Comparison of ENCODE assay signal across 15 mouse cellular contexts in genomic region chr7:105616561-105616960, GRCm38 (mm10). TPM values are rescaled to one million over a fixed set of nuclear protein-coding genes. Genes with fewer than 3 reads are reported as not detected.
A peak's percentile ranks its signal among the peaks of the same experiment; 100 is the strongest.
DNase-seq lines count a peak whose midpoint lies in the region.
"Had no signal": no experiment of that assay in that cellular context is flagged by ENCODE, and none has a peak within 500 bp of the region (broad histone marks: within the 10 kb centered on the region; RNA-seq: fewer than 3 reads in every experiment).

No protein-coding gene starts in this region.

- intact Hi-C loops in heart, postnatal 14 days (cut with DNase I) = no loop called here
- intact Hi-C loops in heart, postnatal 10 days (cut with DNase I) = no loop called here

- peak; percentile 36 to 58 for DNase-seq in heart, adult 18-20 months
- DNase-seq in heart, postnatal 14 days = no peak
- DNase-seq in heart, postnatal 10 days = peak; percentile 28 to 38
- DNase-seq in heart, postnatal 4 days = no peak
- DNase-seq in lung, postnatal 36 days = peak; percentile 56
- DNase-seq in lung, postnatal 25 days (ENCODE audit: low spot score) = no peak
- DNase-seq: adrenal gland, adult 2 months; adrenal gland, postnatal 25 days; cerebellum, adult 18-20 months; cerebellum, adult 9-11 months; cerebellum, postnatal 36 days; gastrocnemius, adult 2 months; gastrocnemius, postnatal 25 days had no signal

RNA-seq across cellular contexts. Expression of gene Hpx, which starts 16.6 kb away (rescaled TPM):
- not detected for total RNA-seq in heart, adult 18-20 months (2021)
- total RNA-seq in heart, postnatal 14 days (2021) = under 1 TPM in 1 of 2 experiments, not detected in 1; 0.48 TPM
- total RNA-seq in heart, postnatal 10 days (2021) = under 1 TPM; 0.17 to 0.34 TPM
- total RNA-seq in heart, postnatal 4 days (2021) = under 1 TPM; 0.23 to 0.60 TPM
- total RNA-seq: CH12.LX; gastrocnemius, adult 2 months; gastrocnemius, postnatal 25 days; granulocyte monocyte progenitor cell, adult 5-6 weeks had no signal

RNA-seq across cellular contexts. Expression of gene Trim3, which starts 16.8 kb away (rescaled TPM):
- 10 to 100 TPM; 20.7 to 21.3 TPM for total RNA-seq in heart, adult 18-20 months (2021)
- total RNA-seq in heart, postnatal 14 days (2021) = 10 to 100 TPM; 29.7 to 34.0 TPM
- 10 to 100 TPM; 34.4 to 36.9 TPM for total RNA-seq in heart, postnatal 10 days (2021)
- 10 to 100 TPM; 33.5 to 34.7 TPM for total RNA-seq in heart, postnatal 4 days (2021)

RNA-seq across cellular contexts. Expression of gene Timm10b, which starts 23.3 kb away (rescaled TPM):
- total RNA-seq in heart, adult 18-20 months (2021) = 10 to 100 TPM; 77.9 to 82.3 TPM
- total RNA-seq in heart, postnatal 14 days (2021) = 10 to 100 TPM; 83.7 to 94.3 TPM
- 100 to 1,000 TPM in 1 of 2 experiments, 10 to 100 TPM in 1; 97.3 to 100 TPM for total RNA-seq in heart, postnatal 10 days (2021)
- 100 to 1,000 TPM in 1 of 2 experiments, 10 to 100 TPM in 1; 97.6 to 101 TPM for total RNA-seq in heart, postnatal 4 days (2021)

RNA-seq across cellular contexts. Expression of gene Arfip2, which starts 23.7 kb away (rescaled TPM):
- 10 to 100 TPM; 11.6 to 12.4 TPM for total RNA-seq in heart, adult 18-20 months (2021)
- total RNA-seq in heart, postnatal 14 days (2021) = 10 to 100 TPM; 22.0 to 22.9 TPM
- 10 to 100 TPM; 24.1 to 24.5 TPM for total RNA-seq in heart, postnatal 10 days (2021)
- total RNA-seq in heart, postnatal 4 days (2021) = 10 to 100 TPM; 32.6 to 32.9 TPM

RNA-seq across cellular contexts. Expression of gene Gm45799, which starts 23.8 kb away (rescaled TPM):
- 1 to 10 TPM; 3.1 to 5.9 TPM for total RNA-seq in heart, adult 18-20 months (2021)
- 1 to 10 TPM; 1.9 to 4.8 TPM for total RNA-seq in heart, postnatal 14 days (2021)
- total RNA-seq in heart, postnatal 10 days (2021) = 1 to 10 TPM; 1.1 to 3.0 TPM
- 1 to 10 TPM; 1.6 to 1.9 TPM for total RNA-seq in heart, postnatal 4 days (2021)
- total RNA-seq: granulocyte monocyte progenitor cell, adult 5-6 weeks had no signal

Comparison
In these comparisons a context has a peak if more than half of its experiments do, and no peak if none do; other contexts are left out.
1. DNase-seq: peak in heart, adult 18-20 months (2 of 2), heart, postnatal 10 days (2 of 2) and lung, postnatal 36 days (single experiment); none in heart, postnatal 14 days (0 of 2), heart, postnatal 4 days (single experiment) and lung, postnatal 25 days (single experiment).